Mouse (Mus musculus) forebrain, embryonic 14.5 days (tissue): ENCODE data around the gene Tmprss9. TPM values are rescaled to one million over a fixed set of nuclear protein-coding genes. Genes with fewer than 3 reads are reported as not detected.
A peak's percentile ranks its signal among the peaks of the same experiment; 100 is the strongest.

Experiments used
- ATAC-seq: fragments of 200-750 bp; cut with Nextera tagmentation; 2 replicates; pipeline ENCODE4 v1.8.0; 2017; ENCODE audit warnings: mild to moderate bottlenecking, moderate library complexity
- DNase-seq: peaks from one replicate; pipeline ENCODE4 v3.0.0-alpha.2; 2015; ENCODE audit warnings: low spot score
- H3K27ac ChIP-seq: fragments of 300-500 bp; sonication (generic); 2 replicates; pipeline ENCODE4 v1.5.1; 2014; ENCODE audit warnings: low read depth, mild to moderate bottlenecking, control low read depth, low read length, moderate library complexity
- H3K27me3 ChIP-seq: fragments of 300-500 bp; sonication (generic); replicated peaks from 2 replicates; pipeline ENCODE4 v1.6.1; 2014; ENCODE audit warnings: low read length, control low read depth, mixed read lengths; ENCODE audit not compliant: control insufficient read depth, insufficient read depth
- H3K36me3 ChIP-seq: fragments of 300-500 bp; sonication (generic); 2 replicates; pipeline ENCODE4 v1.6.1; 2014; ENCODE audit warnings: low read length, control low read depth; ENCODE audit not compliant: control insufficient read depth, insufficient read depth
- H3K4me1 ChIP-seq: fragments of 300-500 bp; sonication (generic); 2 replicates; pipeline ENCODE4 v1.6.1; 2014; ENCODE audit warnings: antibody characterized with exemption, low read length, control low read depth; ENCODE audit not compliant: control insufficient read depth, insufficient read depth
- H3K4me2 ChIP-seq: fragments of 300-500 bp; sonication (generic); 2 replicates; pipeline ENCODE4 v1.6.1; 2014; ENCODE audit warnings: mild to moderate bottlenecking, control low read depth, low read length
- H3K4me3 ChIP-seq: fragments of 300-500 bp; sonication (generic); 2 replicates; pipeline ENCODE4 v1.5.1; 2014; ENCODE audit warnings: low read depth, low read length, control low read depth
- H3K9ac ChIP-seq: fragments of 300-500 bp; sonication (generic); 2 replicates; pipeline ENCODE4 v1.6.1; 2014; ENCODE audit warnings: mild to moderate bottlenecking, low read length, control low read depth, moderate library complexity
- H3K9me3 ChIP-seq: fragments of 300-500 bp; sonication (generic); replicated peaks from 2 replicates; pipeline ENCODE4 v1.6.1; 2016; ENCODE audit warnings: low read length, control low read depth, mixed read lengths; ENCODE audit not compliant: control insufficient read depth
- WGBS: fragments of 180-500 bp; shearing (Covaris S2); extraction: QIAGEN DNeasy Blood & Tissue Kit; methylation state at CpG from one replicate; pipeline ENCODE4 v1.1.7; 2014; 5-methylcytosine and 5-hydroxymethylcytosine counted together
- polyA plus RNA-seq: library from polyadenylated mRNA; unstranded; fragments of >200 nt; fragmentation: Nextera tagmentation; extraction: Ambion mirVana; gene quantifications from 2 replicates; pipeline ENCODE4 v1.2.1, GENCODE M21; 2014

Tmprss9 gene
- polyA plus RNA-seq = 0.10 and 0.13 TPM in 2 replicates

DNA sequence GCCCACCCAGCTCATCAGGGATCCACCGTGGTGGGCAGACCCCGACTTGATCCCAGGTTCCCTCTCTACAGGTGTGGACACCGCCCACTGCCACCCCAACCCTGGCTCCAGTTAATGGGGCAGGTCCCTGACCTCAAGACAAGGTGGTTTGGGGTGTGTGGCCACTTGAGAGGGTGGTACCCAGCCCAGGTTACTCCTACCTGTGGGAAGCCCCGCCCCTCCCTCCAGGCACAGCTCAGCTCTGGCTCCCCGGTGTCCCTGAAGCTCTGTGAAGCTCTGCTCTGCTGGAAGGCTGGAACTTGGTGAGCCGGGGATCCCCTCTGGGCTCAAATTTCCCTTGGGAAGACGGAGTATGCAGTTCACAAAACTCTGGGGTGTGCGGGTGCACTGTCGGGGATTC is at the start of gene Tmprss9:
Gene Tmprss9 (plus strand): TSS at position 268 of the 400 bp plus-strand sequence.
- Histone ChIP-seq H3K4me1 (no peaks in the 10 kb centered on the region), H3K36me3 (peaks cover 15% of the 10 kb centered on the region; the same call in 1 of the 2 replicates), H3K4me2 (no peak within 1 kb of the TSS), H3K27ac (no peak within 1 kb of the TSS), H3K9ac (no peak within 1 kb of the TSS), H3K4me3 (no peak within 1 kb of the TSS), H3K9me3 (no peaks in the 10 kb centered on the region), H3K27me3 (no peaks in the 10 kb centered on the region)
- ATAC-seq (no peak), DNase-seq (no peak)
- 38% methylated on average over 9 of the region's 9 CpGs for WGBS

DNA sequence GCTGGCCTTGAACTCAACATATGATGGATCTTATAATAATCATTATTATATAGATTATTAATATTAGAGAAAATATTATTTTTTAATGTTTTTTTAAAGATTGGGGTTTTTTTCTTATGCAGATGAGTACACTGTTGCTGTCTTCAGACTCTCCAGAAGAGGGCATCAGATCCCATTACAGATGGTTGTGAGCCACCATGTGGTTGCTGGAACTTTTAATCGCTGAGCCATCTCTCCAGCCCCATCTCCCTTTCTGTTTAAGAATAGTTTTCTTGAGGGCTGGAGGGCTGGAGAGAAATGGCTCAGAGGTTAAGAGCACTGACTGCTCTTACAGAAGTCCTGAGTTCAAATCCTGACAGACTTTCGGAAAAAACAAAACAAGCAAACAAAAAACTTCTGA is 49.7 kb upstream of the Tmprss9 start:
- Histone ChIP-seq H3K4me2 (no peak overlapping the region), H3K36me3 (no peaks in the 10 kb centered on the region), H3K9ac (no peak overlapping the region), H3K4me3 (no peak overlapping the region), H3K9me3 (no peaks in the 10 kb centered on the region), H3K4me1 (no peaks in the 10 kb centered on the region), H3K27ac (no peak overlapping the region), H3K27me3 (no peaks in the 10 kb centered on the region)
- DNase-seq = peak; percentile 60
- ATAC-seq = no peak
- 48% methylated on average over 2 of the region's 2 CpGs for WGBS

DNA sequence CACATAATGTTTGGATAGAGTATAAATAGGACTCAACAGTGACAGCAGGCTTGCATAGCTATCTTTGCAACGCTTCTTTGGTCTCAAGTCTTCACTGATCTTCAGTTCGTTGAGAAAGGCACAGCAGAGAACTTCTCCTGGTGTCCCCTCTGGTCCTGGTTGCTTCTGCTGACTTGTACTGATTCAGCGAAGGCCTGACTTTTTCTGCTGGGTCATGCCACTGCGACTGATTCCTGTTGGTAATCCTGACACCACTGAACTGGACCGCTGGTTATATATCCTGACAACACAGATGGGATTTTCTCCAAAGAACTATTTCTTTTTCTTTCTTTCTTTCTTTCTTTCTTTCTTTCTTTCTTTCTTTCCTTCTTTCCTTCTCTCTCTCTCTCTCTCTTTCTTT is 49.1 kb upstream of the Tmprss9 start:
- Histone ChIP-seq H3K36me3 (no peaks in the 10 kb centered on the region), H3K9me3 (no peaks in the 10 kb centered on the region), H3K4me1 (peaks cover under 1% of the 10 kb centered on the region), H3K4me3 (no peak overlapping the region), H3K27me3 (no peaks in the 10 kb centered on the region), H3K9ac (no peak overlapping the region), H3K27ac (no peak overlapping the region), H3K4me2 (no peak overlapping the region)
- WGBS = 91% methylated on average over 5 of the region's 5 CpGs
- DNase-seq (no peak), ATAC-seq (no peak)

- WGBS = 74% methylated on average over 1 of the region's 1 CpGs
- no peak for DNase-seq
- H3K27me3 ChIP-seq = no peaks in the 10 kb centered on the region
- H3K4me3 ChIP-seq = no peak overlapping the region
- no peak overlapping the region for H3K4me2 ChIP-seq
- 0 out of 2 replicates have a peak, but pooled peaks cover under 1% of the 10 kb centered on the region for H3K36me3 ChIP-seq
- H3K4me1 ChIP-seq = peaks cover 5% of the 10 kb centered on the region
- no peaks in the 10 kb centered on the region for H3K9me3 ChIP-seq
- H3K9ac ChIP-seq = no peak overlapping the region
- ATAC-seq = no peak
- H3K27ac ChIP-seq = no peak overlapping the region
These were observed 48.3 kb upstream of the Tmprss9 start for GRCm38 (mm10) chr10:80823316-80823715.

GRCm38 (mm10) chr10:80823847-80824643 is 47.6 kb upstream of the Tmprss9 start:
- 69% methylated on average over 8 of the region's 8 CpGs for WGBS
- peaks cover 5% of the 10 kb centered on the region; the same call in 1 of the 2 replicates for H3K36me3 ChIP-seq
- H3K4me1 ChIP-seq = peaks cover 5% of the 10 kb centered on the region
- H3K27me3 ChIP-seq = no peaks in the 10 kb centered on the region
- H3K9me3 ChIP-seq = no peaks in the 10 kb centered on the region
- no peak overlapping the region for H3K4me3 ChIP-seq
- H3K9ac ChIP-seq = no peak overlapping the region
- ATAC-seq (no peak), DNase-seq (no peak)
- no peak overlapping the region for H3K27ac ChIP-seq
- H3K4me2 ChIP-seq = no peak overlapping the region

DNA sequence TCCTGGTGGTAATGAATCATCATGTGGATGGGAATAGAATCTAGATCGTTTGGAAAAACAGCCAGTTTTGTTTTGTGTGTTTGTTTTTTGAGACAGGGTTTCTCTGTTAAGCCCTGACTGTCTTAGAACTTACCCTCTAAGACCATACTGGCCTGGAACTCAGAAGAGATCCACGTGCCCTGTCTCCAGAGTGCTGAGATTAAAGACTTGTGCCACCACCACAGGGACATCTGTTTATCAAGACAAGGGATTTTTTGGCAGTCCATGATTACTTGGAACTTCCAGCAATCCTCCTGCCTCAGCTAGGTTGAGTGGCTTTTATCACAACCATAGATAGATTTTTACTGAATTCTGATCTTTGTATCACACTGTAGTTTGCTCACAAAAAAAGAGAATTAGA is 46.8 kb upstream of the Tmprss9 start:
- WGBS = 78% methylated on average over 2 of the region's 2 CpGs
- H3K9me3 ChIP-seq = no peaks in the 10 kb centered on the region
- no peak for ATAC-seq

DNA sequence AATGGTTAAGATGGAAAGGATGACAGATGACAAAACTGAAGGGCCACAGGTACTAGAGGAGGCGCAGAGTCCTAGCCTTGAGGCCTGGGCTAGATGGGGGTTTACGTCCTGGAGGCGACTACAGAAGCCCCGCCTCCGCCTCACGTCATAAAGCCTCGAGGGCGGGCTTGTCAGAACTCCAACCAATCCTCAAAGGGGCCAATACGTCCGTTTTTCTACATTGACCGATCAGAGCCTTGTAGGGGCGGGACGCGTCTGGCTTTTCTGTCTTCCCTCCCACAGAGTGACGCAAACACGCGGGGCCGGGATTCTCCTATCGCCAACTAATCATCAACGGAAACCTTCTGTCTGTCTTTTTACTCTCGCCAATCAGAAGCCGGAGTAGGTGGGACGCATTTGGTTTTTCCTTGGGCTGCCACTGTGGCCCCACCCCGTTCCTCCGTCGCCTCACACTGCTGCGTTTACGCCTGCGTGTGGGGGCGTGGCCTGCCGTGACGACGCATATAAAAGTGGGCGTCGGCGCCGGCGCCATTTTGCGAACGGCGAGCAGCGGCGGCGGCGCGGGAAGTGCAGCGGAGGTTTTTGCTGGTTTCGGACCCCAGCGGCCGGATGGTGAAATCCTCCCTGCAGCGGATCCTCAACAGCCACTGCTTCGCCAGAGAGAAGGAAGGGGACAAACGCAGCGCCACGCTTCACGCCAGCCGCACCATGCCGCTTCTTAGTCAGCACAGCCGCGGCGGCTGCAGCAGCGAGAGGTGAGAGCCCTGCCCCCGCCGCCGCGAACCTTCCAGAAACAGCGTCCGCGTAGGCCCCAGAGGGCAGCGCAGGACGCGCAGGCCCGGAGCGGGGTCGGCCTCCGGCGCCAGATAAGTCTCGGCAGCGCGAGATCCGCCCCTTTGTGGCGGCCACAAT is 45.2 kb upstream of the Tmprss9 start, which contains the start of gene Oaz1:
Gene Oaz1 (plus strand): TSS at position 506 of the 912 bp plus-strand sequence.
- H3K4me3 ChIP-seq = peak within 1 kb of the TSS; percentile 74
- peak within 1 kb of the TSS; percentile 89 for H3K9ac ChIP-seq
- peak within 1 kb of the TSS; percentile 86 for H3K27ac ChIP-seq
- under 1% methylated on average over 71 of the region's 82 CpGs for whole genome bisulfite sequencing
- no peaks in the 10 kb centered on the region for H3K27me3 ChIP-seq
- no peaks in the 10 kb centered on the region for H3K9me3 ChIP-seq
- DNase-seq (peak; percentile 100), ATAC-seq (peak; percentile 98)
- H3K36me3 ChIP-seq = peaks cover 27% of the 10 kb centered on the region
- H3K4me2 ChIP-seq = peak within 1 kb of the TSS; percentile 100
- peaks cover 5% of the 10 kb centered on the region for H3K4me1 ChIP-seq

More for the DNA sequence above, 46.8 kb upstream of the Tmprss9 start:
- H3K27me3 ChIP-seq = no peaks in the 10 kb centered on the region
- no peak overlapping the region for H3K4me3 ChIP-seq
- H3K4me1 ChIP-seq = peaks cover 5% of the 10 kb centered on the region
- H3K9ac ChIP-seq = no peak overlapping the region
- no peak for DNase-seq
- H3K4me2 ChIP-seq = no peak overlapping the region
- H3K27ac ChIP-seq = no peak overlapping the region
- peaks cover 13% of the 10 kb centered on the region for H3K36me3 ChIP-seq

DNA sequence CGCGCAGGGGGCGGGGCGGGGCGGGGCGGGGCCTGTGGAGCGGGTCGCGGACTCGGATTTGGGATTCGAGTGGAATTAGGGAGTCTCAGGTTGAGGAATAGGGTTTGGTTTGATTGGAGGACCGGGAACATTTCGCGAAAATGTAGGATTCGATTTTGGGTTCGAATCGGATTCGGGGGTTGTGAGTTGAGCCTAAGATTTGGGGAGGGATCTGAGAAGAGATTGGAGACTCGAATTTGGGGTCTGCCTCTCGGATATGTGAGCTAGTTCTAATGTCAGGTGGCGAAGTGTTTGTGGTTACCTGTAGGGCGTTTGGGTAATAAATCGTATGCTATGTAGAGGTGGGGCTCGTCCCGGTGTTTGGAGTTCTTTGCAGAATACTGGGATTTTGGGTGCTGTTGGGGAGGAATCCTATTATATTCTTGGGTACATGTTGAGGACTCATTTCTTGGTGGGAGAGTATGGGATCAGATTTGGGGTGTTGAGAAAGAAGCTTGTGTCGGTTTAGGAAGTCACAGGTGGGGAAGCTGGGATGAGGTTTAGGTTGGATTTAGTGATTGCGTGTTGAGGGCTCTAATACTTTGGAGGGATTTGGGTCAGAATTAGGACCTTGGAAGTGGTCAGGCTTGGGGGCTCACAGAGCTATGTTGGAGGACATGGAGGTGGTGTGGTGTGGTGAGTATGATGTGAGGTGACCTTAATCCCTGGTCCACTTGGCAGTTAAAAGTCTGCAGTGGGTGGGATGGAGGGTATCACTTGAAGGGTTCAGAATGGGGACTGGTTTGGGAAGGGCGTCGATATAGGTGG is 44.4 kb upstream of the Tmprss9 start:
- Histone ChIP-seq H3K9me3 (no peaks in the 10 kb centered on the region), H3K4me2 (peak overlapping the region; percentile 100), H3K4me3 (peak overlapping the region; percentile 74), H3K9ac (peak overlapping the region; percentile 89), H3K27me3 (no peaks in the 10 kb centered on the region), H3K27ac (peak overlapping the region; percentile 86), H3K4me1 (peaks cover 5% of the 10 kb centered on the region), H3K36me3 (peaks cover 27% of the 10 kb centered on the region)
- ATAC-seq (no peak), DNase-seq (no peak)
- WGBS = 9% methylated on average over 27 of the region's 29 CpGs
